Mouse (Mus musculus) thymus, adult 2 months (tissue): ENCODE measurements around the gene Gtpbp1. TPM values are rescaled to one million over a fixed set of nuclear protein-coding genes. Genes with fewer than 3 reads are reported as not detected.

Experiments used
- DNase-seq: peaks from one replicate; pipeline ENCODE4 v3.0.0; 2021
- H3K27ac ChIP-seq: fragments of 200-500 bp; 2 replicates; pipeline ENCODE4 v1.5.1; 2012; ENCODE audit warnings: low read length, control low read depth; ENCODE audit not compliant: control insufficient read depth, insufficient read depth
- H3K27me3 ChIP-seq: fragments of 200-500 bp; 2 replicates; pipeline ENCODE4 v1.6.1; 2012; ENCODE audit warnings: mild to moderate bottlenecking, low read length, moderate library complexity, mixed read lengths; ENCODE audit not compliant: control insufficient read depth, insufficient read depth
- H3K36me3 ChIP-seq: fragments of 200-500 bp; 2 replicates; pipeline ENCODE4 v1.6.1; 2012; ENCODE audit warnings: mild to moderate bottlenecking, low read length, moderate library complexity; ENCODE audit not compliant: control insufficient read depth, insufficient read depth
- H3K4me1 ChIP-seq: fragments of 200-500 bp; replicated peaks from 2 replicates; pipeline ENCODE4 v1.6.1; 2012; ENCODE audit warnings: low read length; ENCODE audit not compliant: control insufficient read depth, insufficient read depth
- H3K4me3 ChIP-seq: fragments of 200-500 bp; 2 replicates; pipeline ENCODE4 v1.5.1; 2012; ENCODE audit warnings: mild to moderate bottlenecking, low read length, control low read depth, moderate library complexity; ENCODE audit not compliant: control insufficient read depth, insufficient read depth
- CTCF ChIP-seq: fragments of 200-500 bp; IDR thresholded peaks from 2 replicates; pipeline ENCODE4 v1.5.1; 2012; ENCODE audit warnings: mild to moderate bottlenecking, control low read depth, low read length, moderate library complexity, borderline replicate concordance; ENCODE audit not compliant: control insufficient read depth, poor library complexity, insufficient read depth; ENCODE audit errors: extremely low read depth
- POLR2A ChIP-seq: fragments of 200-500 bp; IDR thresholded peaks from 2 replicates; pipeline ENCODE4 v1.6.1; 2012; ENCODE audit warnings: mild to moderate bottlenecking, low read length, control low read depth, moderate library complexity; ENCODE audit not compliant: control insufficient read depth, poor library complexity, insufficient read depth; ENCODE audit errors: extremely low read depth
- WGBS: fragments of 180-500 bp; shearing (Covaris S2); methylation state at CpG from one replicate; pipeline ENCODE4 v1.1.7; 2018; 5-methylcytosine and 5-hydroxymethylcytosine counted together
- polyA plus RNA-seq: library from polyadenylated mRNA; depleted of rRNA; stranded (reverse); fragments of >200 nt; gene quantifications from 2 replicates; pipeline ENCODE4 v1.2.3, GENCODE M21; 2012

Gtpbp1 gene
- polyA plus RNA-seq, 1 experiment = 91.3 TPM

- H3K4me1 ChIP-seq = peaks cover 19% of the 10 kb centered on the region
- H3K4me3 ChIP-seq = no peak overlapping the region
- no peak overlapping the region for H3K27ac ChIP-seq
- no peak for TF ChIP-seq POLR2A
- DNase-seq = no peak
- H3K36me3 ChIP-seq = no peaks in the 10 kb centered on the region; the same call in 1 of the 2 replicates
- WGBS = 97% methylated on average over 2 of the region's 2 CpGs
- no peaks in the 10 kb centered on the region for H3K27me3 ChIP-seq
Measured at GRCm38 (mm10) chr15:79696508-79696907, 5.9 kb downstream of the Gtpbp1 start.

- no peak for DNase-seq
- Histone ChIP-seq H3K36me3 (no peaks in the 10 kb centered on the region; the same call in 1 of the 2 replicates), H3K4me3 (no peak overlapping the region), H3K27ac (no peak overlapping the region), H3K4me1 (peaks cover 15% of the 10 kb centered on the region), H3K27me3 (no peaks in the 10 kb centered on the region)
- 94% methylated on average over 6 of the region's 6 CpGs for WGBS
- TF ChIP-seq POLR2A = no peak
- no peak for TF ChIP-seq CTCF
Measured at GRCm38 (mm10) chr15:79697011-79697410, 6.4 kb downstream of the Gtpbp1 start.

- no peak for TF ChIP-seq CTCF
- no peak for TF ChIP-seq POLR2A
- H3K27me3 ChIP-seq = no peaks in the 10 kb centered on the region
- H3K4me3 ChIP-seq = no peak overlapping the region
- 93% methylated on average over 9 of the region's 9 CpGs for WGBS
- DNase-seq = no peak
- H3K36me3 ChIP-seq = no peaks in the 10 kb centered on the region; the same call in 1 of the 2 replicates
- no peak overlapping the region for H3K27ac ChIP-seq
- peaks cover 14% of the 10 kb centered on the region for H3K4me1 ChIP-seq
Measured at GRCm38 (mm10) chr15:79697558-79698187, 7.0 kb downstream of the Gtpbp1 start.

GRCm38 (mm10) chr15:79706603-79707214, 16.1 kb downstream of the Gtpbp1 start:
- Histone ChIP-seq H3K27me3 (no peaks in the 10 kb centered on the region), H3K27ac (no peak overlapping the region), H3K4me3 (no peak overlapping the region), H3K4me1 (no peaks in the 10 kb centered on the region), H3K36me3 (peaks cover 48% of the 10 kb centered on the region)
- no peak for DNase-seq
- no peak for TF ChIP-seq CTCF
- 96% methylated on average over 17 of the region's 17 CpGs for WGBS

- Histone ChIP-seq H3K4me1 (no peaks in the 10 kb centered on the region), H3K27me3 (no peaks in the 10 kb centered on the region), H3K27ac (no peak overlapping the region), H3K4me3 (no peak overlapping the region), H3K36me3 (peaks cover 63% of the 10 kb centered on the region)
- 93% methylated on average over 5 of the region's 5 CpGs for WGBS
- peak; percentile 23 for DNase-seq
- no peak for TF ChIP-seq POLR2A
Measured at GRCm38 (mm10) chr15:79708229-79708822, 17.7 kb downstream of the Gtpbp1 start.

DNA sequence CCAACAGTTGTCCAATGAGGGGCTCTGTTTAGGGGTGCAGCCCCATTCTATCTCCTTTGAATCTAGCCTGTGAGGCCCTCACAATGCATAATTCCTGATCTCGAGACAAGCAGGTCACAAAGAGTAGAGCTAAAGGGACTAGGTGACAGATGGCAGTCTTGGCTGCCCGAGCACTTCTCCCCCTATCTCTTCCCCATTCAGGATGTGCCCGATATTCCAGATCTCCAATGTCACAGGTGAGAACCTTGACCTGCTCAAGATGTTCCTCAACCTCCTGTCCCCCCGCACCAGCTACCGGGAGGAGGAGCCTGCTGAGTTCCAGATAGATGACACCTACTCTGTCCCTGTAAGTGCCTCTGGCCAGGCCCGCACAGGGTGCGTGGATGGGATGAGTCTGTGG, 25.0 kb downstream of the Gtpbp1 start:
- Histone ChIP-seq H3K27me3 (no peaks in the 10 kb centered on the region), H3K27ac (no peak overlapping the region), H3K4me1 (no peaks in the 10 kb centered on the region), H3K4me3 (no peak overlapping the region), H3K36me3 (peaks cover 83% of the 10 kb centered on the region)
- no peak for TF ChIP-seq CTCF
- TF ChIP-seq POLR2A = no peak
- no peak for DNase-seq
- WGBS = 97% methylated on average over 7 of the region's 7 CpGs
